In genomic region chr12:79050545-79051212, GRCm38 (mm10) we compare ENCODE assay signal across 13 mouse cellular contexts. TPM values are rescaled to one million over a fixed set of nuclear protein-coding genes. Genes with fewer than 3 reads are reported as not detected.
A peak's percentile ranks its signal among the peaks of the same experiment; 100 is the strongest.
DNase-seq lines count a peak whose midpoint lies in the region; ATAC-seq and TF ChIP-seq lines count a peak whose summit lies in the region.
"Had no signal": no experiment of that assay in that cellular context is flagged by ENCODE, and none has a peak within 500 bp of the region (broad histone marks: within the 10 kb centered on the region; RNA-seq: fewer than 3 reads in every experiment).

No protein-coding gene starts in this region.

- no peak overlapping the region for H3K4me2 ChIP-seq in heart, postnatal 0 days (ENCODE audit: low read depth, low read length)
- no peak overlapping the region for H3K4me2 ChIP-seq in lung, postnatal 0 days (replicated peaks; ENCODE audit: low read depth, low read length)
- no peak overlapping the region for H3K4me2 ChIP-seq in stomach, postnatal 0 days (replicated peaks; ENCODE audit: low read depth)
- H3K4me2 ChIP-seq: hindbrain, embryonic 14.5 days; neural tube, embryonic 12.5 days had no signal

- no peak for TF ChIP-seq EP300 in heart, postnatal 0 days (IDR thresholded peaks at IDR 0.05; ENCODE audit: low read depth)
- peak; percentile 84 for TF ChIP-seq EP300 in lung, postnatal 0 days (IDR thresholded peaks at IDR 0.05)
- TF ChIP-seq EP300 in stomach, postnatal 0 days (optimal IDR thresholded peaks at IDR 0.05), result no peak

- WGBS in heart, postnatal 0 days, result 36% methylated on average over 3 of the region's 3 CpGs
- WGBS in lung, postnatal 0 days, result 44% methylated on average over 3 of the region's 3 CpGs
- 61% methylated on average over 3 of the region's 3 CpGs for WGBS in stomach, postnatal 0 days
- WGBS in cerebellum, adult 2 months, result 72% methylated on average over 3 of the region's 3 CpGs
- 85% methylated on average over 3 of the region's 3 CpGs for whole genome bisulfite sequencing in hindbrain, embryonic 10.5 days

- ATAC-seq in heart, postnatal 0 days (ENCODE audit: insufficient read depth, low read depth), result no peak
- ATAC-seq in lung, postnatal 0 days, result peak; percentile 94
- ATAC-seq in stomach, postnatal 0 days (ENCODE audit: low FRiP score, low TSS enrichment), result peak; percentile 72

- no peak overlapping the region for H3K27ac ChIP-seq in heart, postnatal 0 days (ENCODE audit: low read depth)
- H3K27ac ChIP-seq in lung, postnatal 0 days (ENCODE audit: low read length), result peak overlapping the region; percentile 43; the same call in 1 of the 2 replicates
- peak overlapping the region; percentile 13; the same call in 1 of the 2 replicates for H3K27ac ChIP-seq in stomach, postnatal 0 days (replicated peaks)
- H3K27ac ChIP-seq in cerebellum, adult 2 months (ENCODE audit: insufficient read depth, low read length), result no peak overlapping the region
- H3K27ac ChIP-seq in hindbrain, embryonic 10.5 days, result no peak overlapping the region
- H3K27ac ChIP-seq: hindbrain, embryonic 14.5 days; neural tube, embryonic 12.5 days had no signal

- H3K9me3 ChIP-seq in heart, postnatal 0 days (replicated peaks; ENCODE audit: control insufficient read depth, low read length), result no peaks in the 10 kb centered on the region
- H3K9me3 ChIP-seq in lung, postnatal 0 days (ENCODE audit: low read length), result no peaks in the 10 kb centered on the region
- H3K9me3 ChIP-seq in stomach, postnatal 0 days (ENCODE audit: control insufficient read depth, low read length), result no peaks in the 10 kb centered on the region
- H3K9me3 ChIP-seq in hindbrain, embryonic 10.5 days, result no peaks in the 10 kb centered on the region
- H3K9me3 ChIP-seq: neural tube, embryonic 12.5 days had no signal

- H3K9ac ChIP-seq in heart, postnatal 0 days (replicated peaks; ENCODE audit: low read depth, low read length), result no peak overlapping the region
- H3K9ac ChIP-seq in lung, postnatal 0 days (replicated peaks; ENCODE audit: low read depth), result no peak overlapping the region
- H3K9ac ChIP-seq in stomach, postnatal 0 days (ENCODE audit: low read length), result no peak overlapping the region
- H3K9ac ChIP-seq: hindbrain, embryonic 14.5 days; neural tube, embryonic 12.5 days had no signal

- no peak for TF ChIP-seq POLR2A in cerebellum, adult 2 months (IDR thresholded peaks at IDR 0.05; ENCODE audit: borderline replicate concordance, insufficient read depth, low read length)

- TF ChIP-seq CTCF in heart, postnatal 0 days (IDR thresholded peaks at IDR 0.05; ENCODE audit: low read depth), result no peak
- TF ChIP-seq CTCF in lung, postnatal 0 days (IDR thresholded peaks at IDR 0.05), result 0 out of 2 replicates have a peak, but pooled peaks have one; percentile 7
- TF ChIP-seq CTCF in stomach, postnatal 0 days (IDR thresholded peaks at IDR 0.05; ENCODE audit: low read depth), result no peak
- TF ChIP-seq CTCF in cerebellum, adult 2 months (IDR thresholded peaks at IDR 0.05; ENCODE audit: borderline replicate concordance, insufficient read depth, low read depth, low read length), result no peak

- peaks cover 13% of the 10 kb centered on the region for H3K27me3 ChIP-seq in heart, postnatal 0 days (ENCODE audit: control insufficient read depth, insufficient read depth, low read length)
- no peaks in the 10 kb centered on the region for H3K27me3 ChIP-seq in lung, postnatal 0 days (replicated peaks; ENCODE audit: insufficient read depth, low read length)
- H3K27me3 ChIP-seq in stomach, postnatal 0 days (ENCODE audit: control insufficient read depth, insufficient read depth, low read length), result no peaks in the 10 kb centered on the region
- no peaks in the 10 kb centered on the region for H3K27me3 ChIP-seq in cerebellum, adult 2 months (ENCODE audit: control insufficient read depth, insufficient read depth, low read length)
- H3K27me3 ChIP-seq in hindbrain, embryonic 10.5 days (ENCODE audit: insufficient read depth, poor library complexity, severe bottlenecking), result no peaks in the 10 kb centered on the region
- H3K27me3 ChIP-seq: neural tube, embryonic 12.5 days had no signal

- intact Hi-C loops in heart, postnatal 25 days (cut with DNase I), result no loop called here

- peak; percentile 47 for DNase-seq in heart, postnatal 0 days (ENCODE audit: low spot score)
- DNase-seq in heart, postnatal 25 days (ENCODE audit: low spot score), result no peak
- peak; percentile 35 to 41 for DNase-seq in urinary bladder, postnatal 36 days (ENCODE audit: low spot score in 2 of 2)
- DNase-seq in urinary bladder, adult 2 months (ENCODE audit: low spot score), result no peak
- DNase-seq in lung, postnatal 0 days (ENCODE audit: low spot score), result peak; percentile 93
- DNase-seq in stomach, postnatal 0 days (ENCODE audit: low spot score), result peak; percentile 74
- DNase-seq in cerebellum, adult 2 months, result no peak
- no peak for DNase-seq in hindbrain, embryonic 10.5 days (ENCODE audit: low spot score)
- DNase-seq: adrenal gland, postnatal 25 days; spleen, adult 18-20 months had no signal

- peaks cover 7% of the 10 kb centered on the region; the same call in 1 of the 2 replicates for H3K36me3 ChIP-seq in heart, postnatal 0 days (replicated peaks; ENCODE audit: control insufficient read depth, insufficient read depth, low read length)
- peaks cover 11% of the 10 kb centered on the region for H3K36me3 ChIP-seq in lung, postnatal 0 days (ENCODE audit: insufficient read depth, low read length)
- no peaks in the 10 kb centered on the region; the same call in 1 of the 2 replicates for H3K36me3 ChIP-seq in stomach, postnatal 0 days (ENCODE audit: control insufficient read depth, insufficient read depth, low read length)
- H3K36me3 ChIP-seq in hindbrain, embryonic 10.5 days, result peaks cover 55% of the 10 kb centered on the region

- H3K4me1 ChIP-seq in heart, postnatal 0 days (ENCODE audit: control insufficient read depth, insufficient read depth), result peaks cover 36% of the 10 kb centered on the region
- 0 out of 2 replicates have a peak, but pooled peaks cover 3% of the 10 kb centered on the region for H3K4me1 ChIP-seq in lung, postnatal 0 days (ENCODE audit: insufficient read depth, low read depth, low read length)
- H3K4me1 ChIP-seq in stomach, postnatal 0 days (replicated peaks; ENCODE audit: control insufficient read depth, insufficient read depth), result no peaks in the 10 kb centered on the region
- no peaks in the 10 kb centered on the region for H3K4me1 ChIP-seq in cerebellum, adult 2 months (ENCODE audit: control insufficient read depth, insufficient read depth, low read length)
- H3K4me1 ChIP-seq in hindbrain, embryonic 10.5 days (replicated peaks), result no peaks in the 10 kb centered on the region
- H3K4me1 ChIP-seq: neural tube, embryonic 12.5 days had no signal

- no peak overlapping the region for H3K4me3 ChIP-seq in heart, postnatal 0 days (ENCODE audit: low read depth, low read length)
- no peak overlapping the region for H3K4me3 ChIP-seq in lung, postnatal 0 days (ENCODE audit: low read depth, low read length)
- no peak overlapping the region for H3K4me3 ChIP-seq in stomach, postnatal 0 days (ENCODE audit: low read depth, low read length)
- H3K4me3 ChIP-seq in cerebellum, adult 2 months (replicated peaks; ENCODE audit: insufficient read depth, low read depth, low read length), result no peak overlapping the region
- H3K4me3 ChIP-seq in hindbrain, embryonic 10.5 days, result no peak overlapping the region
- H3K4me3 ChIP-seq: erythroblast, embryonic 14.5 days; neural tube, embryonic 12.5 days had no signal

RNA-seq across cellular contexts. Expression of gene Plekhh1, which starts 21.7 kb away (rescaled TPM):
- total RNA-seq in heart, postnatal 0 days (2014; rRNA removed; ENCODE audit: low replicate concordance), result 6.2 and 15.0 TPM in 2 replicates
- polyA plus RNA-seq in heart, postnatal 0 days (2015; fragmentation: Nextera tagmentation; extraction: Ambion mirVana), result 2.5 and 4.0 TPM in 2 replicates
- 1 to 10 TPM; 2.6 to 3.6 TPM for total RNA-seq in heart, postnatal 25 days (2021)
- 20.9 and 22.1 TPM in 2 replicates for polyA plus RNA-seq in urinary bladder, adult 2 months (2012; rRNA removed)
- 1.9 and 2.2 TPM in 2 replicates for polyA plus RNA-seq in lung, postnatal 0 days (2015; fragmentation: Nextera tagmentation; extraction: Ambion mirVana)
- polyA plus RNA-seq in stomach, postnatal 0 days (2015; fragmentation: Nextera tagmentation; extraction: Ambion mirVana), result 6.1 and 6.9 TPM in 2 replicates
- 34.2 and 36.7 TPM in 2 replicates for polyA plus RNA-seq in cerebellum, adult 2 months (2012; rRNA removed)
- 6.7 TPM in 2 replicates for polyA plus RNA-seq in hindbrain, embryonic 10.5 days (2016; fragmentation: Nextera tagmentation; extraction: Ambion mirVana)
- polyA plus RNA-seq: erythroblast, embryonic 14.5 days had no signal

RNA-seq across cellular contexts. Expression of gene Pigh, which starts 38.8 kb away (rescaled TPM):
- 6.2 and 9.8 TPM in 2 replicates for total RNA-seq in heart, postnatal 0 days (2014; rRNA removed; ENCODE audit: low replicate concordance)
- polyA plus RNA-seq in heart, postnatal 0 days (2015; fragmentation: Nextera tagmentation; extraction: Ambion mirVana), result 9.6 and 9.7 TPM in 2 replicates
- total RNA-seq in heart, postnatal 25 days (2021), result 1 to 10 TPM; 3.8 to 4.0 TPM
- polyA plus RNA-seq in urinary bladder, adult 2 months (2012; rRNA removed), result 36.5 and 47.7 TPM in 2 replicates
- polyA plus RNA-seq in lung, postnatal 0 days (2015; fragmentation: Nextera tagmentation; extraction: Ambion mirVana), result 14.8 and 15.7 TPM in 2 replicates
- 18.8 and 20.3 TPM in 2 replicates for polyA plus RNA-seq in stomach, postnatal 0 days (2015; fragmentation: Nextera tagmentation; extraction: Ambion mirVana)
- 13.5 and 14.4 TPM in 2 replicates for polyA plus RNA-seq in cerebellum, adult 2 months (2012; rRNA removed)
- 28.6 and 32.4 TPM in 2 replicates for polyA plus RNA-seq in hindbrain, embryonic 10.5 days (2016; fragmentation: Nextera tagmentation; extraction: Ambion mirVana)
- polyA plus RNA-seq: erythroblast, embryonic 14.5 days had no signal

RNA-seq across cellular contexts. Expression of gene Tmem229b, which starts 43.3 kb away (rescaled TPM):
- 4.8 and 12.8 TPM in 2 replicates for total RNA-seq in heart, postnatal 0 days (2014; rRNA removed; ENCODE audit: low replicate concordance)
- 1.4 and 1.9 TPM in 2 replicates for polyA plus RNA-seq in heart, postnatal 0 days (2015; fragmentation: Nextera tagmentation; extraction: Ambion mirVana)
- 1 to 10 TPM; 3.8 to 5.0 TPM for total RNA-seq in heart, postnatal 25 days (2021)
- 8.0 and 9.4 TPM in 2 replicates for polyA plus RNA-seq in urinary bladder, adult 2 months (2012; rRNA removed)
- polyA plus RNA-seq in lung, postnatal 0 days (2015; fragmentation: Nextera tagmentation; extraction: Ambion mirVana), result 5.1 and 5.3 TPM in 2 replicates
- 4.7 and 4.9 TPM in 2 replicates for polyA plus RNA-seq in stomach, postnatal 0 days (2015; fragmentation: Nextera tagmentation; extraction: Ambion mirVana)
- polyA plus RNA-seq in cerebellum, adult 2 months (2012; rRNA removed), result 80.8 and 90.8 TPM in 2 replicates
- polyA plus RNA-seq in hindbrain, embryonic 10.5 days (2016; fragmentation: Nextera tagmentation; extraction: Ambion mirVana), result 4.5 and 7.3 TPM in 2 replicates

Comparison
In these comparisons a context has a peak if more than half of its experiments do, and no peak if none do; other contexts are left out.
1. DNase-seq: peak in heart, postnatal 0 days (single experiment), urinary bladder, postnatal 36 days (2 of 2), lung, postnatal 0 days (single experiment) and stomach, postnatal 0 days (single experiment); none in heart, postnatal 25 days (single experiment), urinary bladder, adult 2 months (single experiment), cerebellum, adult 2 months (0 of 2) and hindbrain, embryonic 10.5 days (single experiment).
2. H3K27ac ChIP-seq: peak in lung, postnatal 0 days (single experiment) and stomach, postnatal 0 days (single experiment); none in heart, postnatal 0 days (single experiment), cerebellum, adult 2 months (single experiment) and hindbrain, embryonic 10.5 days (single experiment).